ENCODE assay signal across 17 mouse cellular contexts in the genomic region with DNA sequence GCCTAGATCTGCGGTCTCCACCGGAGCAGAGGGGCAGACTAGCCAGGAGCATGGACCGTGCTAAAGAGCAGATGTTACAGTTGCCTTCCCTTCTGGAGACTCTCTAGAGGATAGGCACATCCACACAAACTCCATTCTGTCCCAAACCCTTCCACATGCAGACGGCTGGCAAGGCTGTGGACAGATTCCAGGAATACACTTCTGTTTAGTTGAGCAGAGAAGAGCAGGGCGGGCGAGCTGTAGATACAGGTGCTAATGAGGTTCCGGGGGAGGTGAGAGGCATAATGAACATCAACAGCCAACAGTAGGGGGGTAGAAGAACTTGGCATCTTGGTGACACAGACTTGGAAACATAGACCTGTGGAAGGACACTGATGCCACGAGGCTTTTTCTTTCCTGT. TPM values are rescaled to one million over a fixed set of nuclear protein-coding genes. Genes with fewer than 3 reads are reported as not detected.
A peak's percentile ranks its signal among the peaks of the same experiment; 100 is the strongest.
DNase-seq lines count a peak whose midpoint lies in the region; ATAC-seq and TF ChIP-seq lines count a peak whose summit lies in the region.
"Had no signal": no experiment of that assay in that cellular context is flagged by ENCODE, and none has a peak within 500 bp of the region (broad histone marks: within the 10 kb centered on the region; RNA-seq: fewer than 3 reads in every experiment).

No protein-coding gene starts in this region.

- H3K4me3 ChIP-seq in midbrain, embryonic 16.5 days (ENCODE audit: low read depth, low read length) = no peak overlapping the region
- no peak overlapping the region for H3K4me3 ChIP-seq in midbrain, embryonic 14.5 days (replicated peaks; ENCODE audit: low read depth, low read length)
- H3K4me3 ChIP-seq in forebrain, embryonic 15.5 days = no peak overlapping the region
- no peak overlapping the region for H3K4me3 ChIP-seq in lung, postnatal 0 days (ENCODE audit: low read depth, low read length)
- H3K4me3 ChIP-seq: limb, embryonic 12.5 days had no signal

- no peak overlapping the region for H3K4me2 ChIP-seq in midbrain, embryonic 16.5 days (ENCODE audit: low read length)
- no peak overlapping the region for H3K4me2 ChIP-seq in midbrain, embryonic 14.5 days (ENCODE audit: low read length)
- H3K4me2 ChIP-seq in forebrain, embryonic 15.5 days (replicated peaks) = no peak overlapping the region
- no peak overlapping the region for H3K4me2 ChIP-seq in lung, postnatal 0 days (replicated peaks; ENCODE audit: low read depth, low read length)
- H3K4me2 ChIP-seq: limb, embryonic 12.5 days had no signal

- TF ChIP-seq CTCF in lung, postnatal 0 days (IDR thresholded peaks at IDR 0.05) = no peak

- H3K9ac ChIP-seq in midbrain, embryonic 16.5 days (ENCODE audit: low read depth, low read length) = no peak overlapping the region
- no peak overlapping the region for H3K9ac ChIP-seq in midbrain, embryonic 14.5 days (replicated peaks; ENCODE audit: low read length)
- H3K9ac ChIP-seq in forebrain, embryonic 15.5 days (replicated peaks) = no peak overlapping the region
- no peak overlapping the region for H3K9ac ChIP-seq in lung, postnatal 0 days (replicated peaks; ENCODE audit: low read depth)
- H3K9ac ChIP-seq: limb, embryonic 12.5 days; liver, embryonic 14.5 days had no signal

- TF ChIP-seq EP300 in lung, postnatal 0 days (IDR thresholded peaks at IDR 0.05) = no peak

- peaks cover 24% of the 10 kb centered on the region for H3K4me1 ChIP-seq in midbrain, embryonic 16.5 days (ENCODE audit: control insufficient read depth, insufficient read depth, low read length)
- peaks cover 27% of the 10 kb centered on the region for H3K4me1 ChIP-seq in midbrain, embryonic 14.5 days (ENCODE audit: control insufficient read depth, insufficient read depth, low read length)
- H3K4me1 ChIP-seq in forebrain, embryonic 15.5 days = peaks cover 62% of the 10 kb centered on the region
- H3K4me1 ChIP-seq in lung, postnatal 0 days (ENCODE audit: insufficient read depth, low read depth, low read length) = no peaks in the 10 kb centered on the region; the same call in 1 of the 2 replicates

- 57% methylated on average over 8 of the region's 8 CpGs for WGBS in midbrain, embryonic 16.5 days
- WGBS in midbrain, embryonic 14.5 days = 63% methylated on average over 8 of the region's 8 CpGs
- WGBS in forebrain, embryonic 15.5 days = 37% methylated on average over 8 of the region's 8 CpGs
- 75% methylated on average over 8 of the region's 8 CpGs for WGBS in lung, postnatal 0 days

- H3K27me3 ChIP-seq in midbrain, embryonic 16.5 days (ENCODE audit: control insufficient read depth, insufficient read depth, low read depth, low read length) = no peaks in the 10 kb centered on the region
- H3K27me3 ChIP-seq in midbrain, embryonic 14.5 days (ENCODE audit: control insufficient read depth, insufficient read depth, low read length) = no peaks in the 10 kb centered on the region
- H3K27me3 ChIP-seq in forebrain, embryonic 15.5 days = no peaks in the 10 kb centered on the region
- no peaks in the 10 kb centered on the region for H3K27me3 ChIP-seq in lung, postnatal 0 days (replicated peaks; ENCODE audit: insufficient read depth, low read length)

- no peaks in the 10 kb centered on the region for H3K9me3 ChIP-seq in midbrain, embryonic 16.5 days (replicated peaks; ENCODE audit: control insufficient read depth, low read length, poor library complexity, severe bottlenecking)
- no peaks in the 10 kb centered on the region for H3K9me3 ChIP-seq in midbrain, embryonic 14.5 days (ENCODE audit: control insufficient read depth, low read length)
- H3K9me3 ChIP-seq in forebrain, embryonic 15.5 days = no peaks in the 10 kb centered on the region
- no peaks in the 10 kb centered on the region for H3K9me3 ChIP-seq in lung, postnatal 0 days (ENCODE audit: low read length)
- H3K9me3 ChIP-seq: limb, embryonic 12.5 days had no signal

- H3K36me3 ChIP-seq in midbrain, embryonic 16.5 days (ENCODE audit: control insufficient read depth, insufficient read depth, low read length) = no peaks in the 10 kb centered on the region; the same call in none of the 2 replicates
- H3K36me3 ChIP-seq in midbrain, embryonic 14.5 days (ENCODE audit: control insufficient read depth, insufficient read depth, low read length) = peaks cover 34% of the 10 kb centered on the region
- peaks cover 11% of the 10 kb centered on the region for H3K36me3 ChIP-seq in forebrain, embryonic 15.5 days
- no peaks in the 10 kb centered on the region for H3K36me3 ChIP-seq in lung, postnatal 0 days (ENCODE audit: insufficient read depth, low read length)
- H3K36me3 ChIP-seq: limb, embryonic 12.5 days had no signal

- ATAC-seq in midbrain, embryonic 16.5 days = no peak
- no peak for ATAC-seq in midbrain, embryonic 14.5 days (ENCODE audit: low FRiP score, low TSS enrichment)
- peak; percentile 5; the same call in 1 of the 2 replicates for ATAC-seq in forebrain, embryonic 15.5 days (replicated peaks)
- ATAC-seq in lung, postnatal 0 days = no peak
- ATAC-seq: inflammation-experienced regulatory T-cells, adult 6 months had no signal

- peak; percentile 25 to 33 for DNase-seq in frontal cortex, postnatal 36 days (ENCODE audit: low spot score in 2 of 2)
- no peak for DNase-seq in frontal cortex, postnatal 14 days (ENCODE audit: low spot score in 2 of 2)
- no peak for DNase-seq in midbrain, embryonic 14.5 days
- peak; percentile 48 for DNase-seq in right cerebral cortex, postnatal 14 days
- DNase-seq in lung, postnatal 0 days (ENCODE audit: low spot score) = no peak
- DNase-seq: adrenal gland, adult 8-10 months; B cell, adult 2 months; cerebellum, adult 11-12 months; cerebellum, postnatal 25 days; heart, postnatal 4 days; kidney, adult 8-10 months; kidney, postnatal 36 days had no signal

- peak overlapping the region; percentile 10; the same call in 1 of the 2 replicates for H3K27ac ChIP-seq in midbrain, embryonic 16.5 days (ENCODE audit: low read length)
- H3K27ac ChIP-seq in midbrain, embryonic 14.5 days (replicated peaks; ENCODE audit: low read depth, low read length) = no peak overlapping the region
- H3K27ac ChIP-seq in forebrain, embryonic 15.5 days (replicated peaks) = peak overlapping the region; percentile 91
- no peak overlapping the region for H3K27ac ChIP-seq in lung, postnatal 0 days (ENCODE audit: low read length)
- H3K27ac ChIP-seq: limb, embryonic 12.5 days; liver, embryonic 14.5 days had no signal

RNA-seq across cellular contexts. Expression of a gene that starts 28.2 kb away (rescaled TPM):
- 284 and 306 TPM in 2 replicates for polyA plus RNA-seq in midbrain, embryonic 16.5 days (2015; fragmentation: Nextera tagmentation; extraction: Ambion mirVana)
- polyA plus RNA-seq in midbrain, embryonic 14.5 days (2014; fragmentation: Nextera tagmentation; extraction: Ambion mirVana) = 219 and 240 TPM in 2 replicates
- polyA plus RNA-seq in forebrain, embryonic 15.5 days (2015; fragmentation: Nextera tagmentation; extraction: Ambion mirVana) = 216 and 226 TPM in 2 replicates
- polyA plus RNA-seq in lung, postnatal 0 days (2015; fragmentation: Nextera tagmentation; extraction: Ambion mirVana) = 1.4 and 1.6 TPM in 2 replicates

Comparison
In these comparisons a context has a peak if more than half of its experiments do, and no peak if none do; other contexts are left out.
1. DNase-seq: peak in frontal cortex, postnatal 36 days (2 of 2) and right cerebral cortex, postnatal 14 days (single experiment); none in frontal cortex, postnatal 14 days (0 of 2), midbrain, embryonic 14.5 days (single experiment) and lung, postnatal 0 days (single experiment).
2. H3K27ac ChIP-seq: peak in midbrain, embryonic 16.5 days (single experiment) and forebrain, embryonic 15.5 days (single experiment); none in midbrain, embryonic 14.5 days (single experiment) and lung, postnatal 0 days (single experiment).
3. RNA of a gene that starts 28.2 kb away (polyA plus RNA-seq): 284 to 306 TPM in midbrain, embryonic 16.5 days, 219 to 240 TPM in midbrain, embryonic 14.5 days and 216 to 226 TPM in forebrain, embryonic 15.5 days; 1.4 to 1.6 TPM in lung, postnatal 0 days; every median in the first group is over 10 times any median in the second.